Mouse (Mus musculus) left cerebral cortex, postnatal 10 days (tissue): ENCODE data around the gene Gm12887. TPM values are rescaled to one million over a fixed set of nuclear protein-coding genes. Genes with fewer than 3 reads are reported as not detected.

Experiments
- DNase-seq, 2 experiments: peaks; one replicate each; pipeline ENCODE4 v3.0.0; 2021 to 2022; ENCODE audit warnings: low spot score in 2 of 2, mixed read lengths in 1 of 2; ENCODE audit errors: extremely low spot score in 1 of 2
- intact Hi-C: fragments of 180-260 bp; cut with DNase I; formaldehyde crosslinking; loops from one replicate; pipeline ENCODE4 v1.15.1; 2025
- total RNA-seq, 2 experiments: library from RNA; stranded (reverse); gene quantifications; 2 replicates each; pipeline ENCODE4 v1.2.3; 2021

The Gm12887 gene
- total RNA-seq = not detected

- intact Hi-C loops = loop anchor here (5.0 kb wide), 1 partner anchor 260 kb away; no protein-coding TSS in a partner anchor
- DNase-seq = no peak
Observed at GRCm38 (mm10) chr4:121622003-121622402, at the start of gene Gm12887. Gene Gm12887 (minus strand): TSS chr4:121622103.

GRCm38 (mm10) chr4:121657040-121657439 lies 35.1 kb upstream of the Gm12887 start:
- DNase-seq = no peak
- intact Hi-C loops = loop anchor here (10.0 kb wide), 1 partner anchor 272 kb away; no protein-coding TSS in a partner anchor

Other genes with a start within 250 kb of the Gm12887 start
- gene Gm12886, start 199.0 kb downstream of the Gm12887 start, total RNA-seq = not detected